Mouse (Mus musculus) yolk sac, embryonic 10.5 days (tissue): Measurements from ENCODE around the gene Mdh1.

ENCODE experiments used
- DNase-seq: peaks from one replicate; pipeline ENCODE4 v3.0.0-alpha.2; 2017; ENCODE audit warnings: low spot score

Mdh1 gene

DNA sequence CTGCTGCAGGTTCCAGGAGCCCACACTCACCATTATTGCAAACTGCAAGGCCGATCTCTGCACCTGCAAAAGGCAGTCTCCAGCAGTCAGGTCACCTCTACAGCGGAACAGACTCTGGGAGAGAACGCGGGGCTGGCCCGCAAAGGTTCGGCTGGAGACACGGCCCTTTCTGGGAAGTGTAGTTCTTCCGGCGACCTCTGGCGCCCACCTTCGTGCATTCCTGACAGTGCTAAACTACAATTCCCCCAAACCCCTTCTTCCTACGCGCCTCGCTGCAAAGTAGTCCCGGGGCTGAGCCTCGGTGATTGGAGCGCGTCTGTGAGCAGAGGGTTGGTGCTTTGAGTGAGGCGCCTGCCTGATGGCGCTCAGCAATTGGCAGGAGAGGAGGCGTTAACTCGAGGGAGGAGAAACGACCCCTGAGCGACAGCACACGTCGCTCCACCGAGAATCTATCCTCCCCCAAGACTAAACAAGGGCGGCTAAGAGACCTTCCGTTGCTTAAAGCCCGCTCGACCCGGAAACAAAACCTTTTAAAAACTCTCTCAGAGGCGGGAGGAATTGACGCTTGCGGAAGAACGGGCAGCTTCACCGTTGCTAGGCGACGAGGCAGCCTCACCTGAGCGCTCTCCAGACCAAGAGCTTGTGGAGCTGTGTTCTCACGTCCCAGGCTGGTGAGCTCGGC, at the start of gene Mdh1, which contains the start of gene Wdpcp:
Gene Mdh1 (minus strand): TSS at position 668 of the 682 bp plus-strand sequence.
Gene Wdpcp (plus strand): TSS at position 536 of the 682 bp plus-strand sequence.
- DNase-seq: peak; percentile 98

DNA sequence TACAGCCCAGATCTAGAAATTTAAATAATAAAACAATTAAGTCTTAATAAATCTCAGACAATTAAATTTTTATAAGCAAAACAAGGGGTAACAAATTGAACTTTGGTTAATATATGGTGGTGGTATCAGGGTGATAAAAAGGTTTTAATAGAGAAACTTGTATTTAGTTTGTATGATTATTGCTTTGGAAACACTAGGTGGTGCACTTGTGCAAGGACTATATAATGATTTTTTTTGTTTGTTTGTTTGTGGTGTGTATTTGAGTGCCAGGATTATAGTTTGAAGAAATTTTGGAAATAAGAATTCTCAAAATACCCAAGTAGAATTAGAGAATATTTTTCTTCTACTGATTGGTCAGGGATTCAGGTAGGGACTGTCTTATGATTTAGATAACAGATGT, 43.7 kb upstream of the Mdh1 start:
- no peak for DNase-seq

GRCm38 (mm10) chr11:21602497-21602896, 30.3 kb upstream of the Mdh1 start:
- DNase-seq: no peak

DNA sequence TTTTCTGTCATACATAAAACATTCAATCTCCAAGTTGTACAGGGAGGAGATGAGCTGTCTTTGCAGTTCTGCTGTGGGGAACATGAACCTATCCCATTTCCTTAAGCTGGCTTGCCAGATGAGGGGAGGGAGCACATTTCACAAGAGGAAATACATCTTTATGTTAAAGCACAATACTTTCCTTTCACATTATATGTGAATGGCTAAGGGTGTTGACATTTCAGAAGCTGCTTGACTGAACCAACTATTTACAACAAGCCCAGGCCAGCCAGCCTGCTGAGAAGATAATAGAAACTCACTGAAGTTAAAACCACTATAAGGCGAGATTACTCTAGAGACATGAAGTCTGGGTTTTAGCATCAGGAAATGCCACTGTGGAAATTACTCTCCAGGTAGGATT, 11.1 kb upstream of the Mdh1 start:
- DNase-seq: no peak

- no peak for DNase-seq
Observed at GRCm38 (mm10) chr11:21581472-21581871, 9.3 kb upstream of the Mdh1 start.

- peak; percentile 41 for DNase-seq
Observed at GRCm38 (mm10) chr11:21570973-21571372, 1.2 kb downstream of the Mdh1 start.

- no peak for DNase-seq
Observed at GRCm38 (mm10) chr11:21570109-21570474, 2.1 kb downstream of the Mdh1 start.

- no peak for DNase-seq
Observed at GRCm38 (mm10) chr11:21569456-21570108, 2.6 kb downstream of the Mdh1 start.

- no peak for DNase-seq
Observed at GRCm38 (mm10) chr11:21569002-21569401, 3.2 kb downstream of the Mdh1 start.

DNA sequence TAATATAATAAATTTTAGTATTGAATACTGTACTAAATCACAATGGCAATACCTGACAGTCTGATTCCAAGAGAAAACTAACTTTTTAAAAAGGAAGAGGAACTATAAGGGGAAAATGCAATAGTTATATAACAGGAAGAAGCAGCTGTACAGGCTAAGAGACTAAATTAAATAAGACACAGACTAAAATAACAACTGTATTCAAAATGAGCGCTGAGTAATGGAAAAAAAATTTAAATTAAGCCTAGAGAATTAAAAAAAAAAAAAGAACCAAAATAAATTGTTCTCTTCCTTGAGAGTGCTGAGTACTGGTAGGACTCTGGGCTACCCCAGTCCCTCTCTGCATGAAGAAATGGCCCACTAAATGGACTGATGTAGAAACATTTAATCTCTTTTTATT, 4.4 kb downstream of the Mdh1 start:
- DNase-seq: no peak

- DNase-seq: no peak
Observed at GRCm38 (mm10) chr11:21566934-21567333, 5.2 kb downstream of the Mdh1 start.

DNA sequence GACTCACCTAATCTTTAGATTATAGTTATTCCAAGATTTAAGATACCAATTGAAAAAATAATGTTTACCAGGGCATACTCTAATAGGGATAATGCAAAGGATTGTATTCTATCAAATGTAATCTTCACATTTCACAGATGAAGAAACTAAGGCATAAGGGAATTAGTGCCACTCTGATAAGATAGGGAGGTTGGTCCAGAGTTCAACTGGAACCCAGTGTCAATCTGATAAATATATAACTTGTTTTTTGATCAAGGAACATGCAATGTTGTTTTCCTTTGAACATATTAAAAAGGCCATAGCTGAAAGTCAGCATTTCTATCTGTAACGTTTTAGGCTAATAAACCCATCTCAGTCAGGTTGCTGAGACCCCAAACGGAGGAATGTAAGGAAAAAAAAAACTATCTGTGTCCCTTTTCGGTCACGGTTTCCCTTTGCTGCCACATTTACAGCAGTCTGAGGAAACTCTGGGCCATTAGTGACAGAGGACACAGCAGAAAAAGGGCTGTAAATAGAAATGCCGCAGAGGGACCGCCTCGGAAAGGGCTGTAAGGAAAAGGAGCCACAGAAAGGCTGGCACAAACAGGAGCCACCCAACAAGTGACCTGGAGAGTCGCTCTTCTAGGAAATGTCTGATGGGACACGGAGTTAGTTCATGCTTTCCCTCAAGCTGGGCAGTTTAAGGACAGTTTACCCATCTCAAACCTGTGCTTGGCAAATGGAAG, 7.3 kb downstream of the Mdh1 start:
- DNase-seq: no peak

DNA sequence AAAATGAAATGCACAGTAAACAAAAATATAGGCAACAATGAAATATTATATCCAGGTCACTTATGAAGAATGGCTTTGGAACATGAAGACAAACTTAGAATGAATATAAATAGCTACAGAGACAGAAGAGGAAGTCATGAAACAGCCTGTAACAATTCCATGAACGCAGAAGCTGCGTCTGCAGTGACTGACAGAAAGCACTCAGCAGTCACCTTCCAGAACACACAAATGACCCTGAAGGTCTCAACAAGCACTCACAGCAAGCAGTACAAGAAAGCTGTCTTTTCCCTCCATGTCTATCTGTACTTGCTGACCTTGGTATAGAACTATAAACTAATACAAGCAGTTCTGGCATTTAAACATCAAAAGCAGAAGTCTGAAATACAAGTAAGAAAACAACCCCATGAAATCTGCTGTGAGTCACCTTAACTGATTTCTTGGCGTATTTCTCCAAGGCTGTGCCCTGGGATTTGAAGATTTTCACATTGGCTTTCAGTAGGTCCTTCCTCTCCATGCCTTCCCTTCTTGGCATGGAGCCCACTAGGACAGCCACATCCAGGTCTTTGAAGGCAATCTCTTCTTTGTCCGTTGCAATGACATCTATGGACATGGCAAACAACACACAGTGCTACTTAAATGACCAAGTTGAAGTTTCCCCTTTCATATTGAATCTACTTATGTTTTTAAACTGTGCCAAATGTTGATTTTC, 8.4 kb downstream of the Mdh1 start:
- DNase-seq: no peak

DNA sequence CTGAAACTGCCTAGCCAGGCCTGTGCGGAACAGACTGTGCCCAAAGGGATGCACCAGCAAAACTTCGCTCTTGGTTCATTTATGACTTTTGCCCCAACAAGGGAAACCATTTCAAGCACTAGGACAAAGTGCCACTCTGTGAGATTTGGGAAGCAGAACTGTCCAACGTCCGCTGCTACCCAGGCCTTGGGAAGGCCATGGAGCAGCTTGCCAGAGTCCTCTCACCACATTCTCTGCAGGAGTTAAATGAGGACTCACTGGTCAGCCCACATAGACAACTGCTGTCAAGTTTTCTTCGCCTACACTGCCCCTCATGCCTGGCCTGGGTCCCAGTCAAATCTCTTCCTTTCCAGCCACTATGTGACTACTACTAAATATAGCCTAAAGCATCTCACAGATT, 10.8 kb downstream of the Mdh1 start:
- DNase-seq: no peak

- DNase-seq: no peak
Observed at GRCm38 (mm10) chr11:21559727-21560126, 12.4 kb downstream of the Mdh1 start.

DNA sequence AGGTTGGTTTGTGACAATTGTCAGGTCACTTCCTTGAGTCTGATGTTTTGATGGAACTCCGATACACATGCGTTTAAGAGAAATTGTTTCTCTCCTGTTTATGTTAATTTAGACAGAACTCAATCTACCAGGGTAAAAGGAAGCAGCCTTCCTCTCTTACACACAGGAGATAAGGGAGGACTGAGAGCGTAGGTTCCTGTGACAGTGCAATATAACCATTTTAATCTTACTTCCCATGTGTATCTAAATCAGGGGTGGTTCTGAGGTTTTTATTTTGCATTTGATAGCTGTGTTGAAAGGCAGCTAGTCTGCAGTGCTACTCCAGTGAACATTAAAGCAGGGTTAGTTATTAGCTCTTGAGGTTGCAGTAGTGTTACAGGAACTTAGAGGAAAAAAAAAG, 20.1 kb downstream of the Mdh1 start:
- DNase-seq: no peak

DNA sequence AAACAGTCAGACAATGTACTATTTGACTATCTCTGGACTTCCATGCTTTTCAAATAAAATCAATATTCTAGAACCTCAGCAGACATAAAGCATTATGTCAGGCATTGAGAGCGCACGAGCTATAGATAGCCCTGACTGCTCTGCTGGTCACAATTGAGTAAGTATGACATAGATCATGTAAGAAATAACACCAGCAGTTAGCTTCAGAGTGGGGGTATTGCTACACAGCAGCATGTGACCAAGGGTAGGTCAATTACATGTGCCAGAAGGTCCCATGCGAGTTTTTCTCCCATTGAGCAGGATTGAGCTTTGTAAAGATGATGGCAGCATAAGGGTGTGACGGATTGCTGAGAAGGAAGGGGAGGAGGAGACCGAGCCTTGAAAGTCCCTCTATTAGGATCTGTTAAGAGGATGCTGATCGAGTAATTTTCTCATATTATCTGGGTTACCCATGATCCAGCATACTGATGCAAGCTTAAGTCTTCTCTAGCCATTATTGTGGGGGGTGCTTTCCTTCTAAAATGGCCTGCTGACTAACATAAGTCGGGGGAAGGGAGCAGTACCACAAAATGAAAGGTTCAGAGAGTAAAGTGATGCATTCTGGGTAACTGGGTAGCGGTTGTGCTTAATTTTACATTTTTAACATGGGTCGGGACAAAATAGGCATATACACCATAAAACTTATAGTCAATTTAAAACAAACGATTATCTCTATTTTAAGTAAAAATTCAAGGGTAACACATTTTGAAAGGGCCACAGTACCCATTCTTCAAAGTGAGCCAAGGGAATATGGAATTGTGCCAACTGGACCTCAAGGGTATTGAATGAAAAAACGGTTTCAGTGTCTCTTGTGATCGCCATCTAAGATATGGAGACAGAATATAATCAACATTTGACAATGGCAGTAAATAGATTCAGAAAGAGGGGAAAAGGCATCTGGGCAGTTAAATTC, 21.7 kb downstream of the Mdh1 start:
- DNase-seq: no peak

- DNase-seq: peak; percentile 63
Observed at GRCm38 (mm10) chr11:21549754-21550153, 22.4 kb downstream of the Mdh1 start.

GRCm38 (mm10) chr11:21549052-21549451, 23.1 kb downstream of the Mdh1 start:
- DNase-seq: no peak

DNA sequence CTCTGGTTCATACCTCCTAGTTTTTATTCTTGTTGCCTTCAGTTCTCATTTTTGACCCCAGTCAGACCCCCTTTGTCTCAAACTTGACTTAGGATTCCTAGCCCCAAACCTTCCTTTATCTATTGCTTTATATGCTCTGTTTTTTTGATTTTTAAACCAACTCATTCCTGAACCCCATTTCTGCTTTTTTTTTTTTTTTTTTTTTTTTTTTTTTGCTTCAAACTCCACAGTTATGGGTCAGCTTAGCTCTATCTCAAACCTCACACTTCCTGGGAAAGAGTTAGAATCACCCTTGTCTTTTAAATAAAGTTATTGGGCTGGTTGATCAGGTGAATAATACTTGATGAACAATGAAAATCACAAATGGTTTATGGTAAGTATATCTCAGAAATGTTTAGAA, 24.6 kb downstream of the Mdh1 start:
- no peak for DNase-seq

GRCm38 (mm10) chr11:21546671-21547070, 25.5 kb downstream of the Mdh1 start:
- DNase-seq: no peak
